Mouse (Mus musculus) MEL (cell line): ENCODE measurements around the gene Ddost. TPM values are rescaled to one million over a fixed set of nuclear protein-coding genes. Genes with fewer than 3 reads are reported as not detected.

Experiments used
- DNase-seq: peaks from one replicate; pipeline ENCODE4 v3.0.0; 2011; ENCODE audit warnings: low read depth, low spot score
- H3K27ac ChIP-seq: 2 replicates; pipeline ENCODE4 v1.5.1; 2012; ENCODE audit warnings: low read depth, mild to moderate bottlenecking, control low read depth, low read length, moderate library complexity; ENCODE audit not compliant: control insufficient read depth
- H3K27me3 ChIP-seq, 2 experiments: fragments of 150-350 bp in 1 of 2; sonication (generic) in 1 of 2; 2 replicates each; pipeline ENCODE4 v1.6.1; 2012; ENCODE audit warnings: low read length in 2 of 2, mild to moderate bottlenecking in 2 of 2, improper control_type of control experiment in 1 of 2, moderate library complexity in 1 of 2; ENCODE audit not compliant: insufficient read depth in 2 of 2, control insufficient read depth in 1 of 2
- H3K36me3 ChIP-seq, 2 experiments: 2 replicates each; pipeline ENCODE4 v1.6.1; 2012 to 2014; ENCODE audit warnings: low read length in 2 of 2, improper control_type of control experiment in 1 of 2, inconsistent platforms in 1 of 2, mild to moderate bottlenecking in 1 of 2; ENCODE audit not compliant: insufficient read depth in 2 of 2, control insufficient read depth in 1 of 2
- H3K4me1 ChIP-seq, 2 experiments: fragments of 150-350 bp in 1 of 2; sonication (generic) in 1 of 2; 2 replicates each; pipeline ENCODE4 v1.6.1; 2012; ENCODE audit warnings: low read length in 2 of 2, improper control_type of control experiment in 1 of 2, mild to moderate bottlenecking in 1 of 2; ENCODE audit not compliant: insufficient read depth in 2 of 2, control insufficient read depth in 1 of 2
- H3K4me3 ChIP-seq, 2 experiments: fragments of 150-350 bp in 1 of 2; sonication (generic) in 1 of 2; 2 replicates each; pipeline ENCODE4 v1.5.1; 2012; ENCODE audit warnings: low read depth in 2 of 2, low read length in 2 of 2, mild to moderate bottlenecking in 2 of 2, moderate library complexity in 2 of 2, control low read depth in 1 of 2, improper control_type of control experiment in 1 of 2; ENCODE audit not compliant: control insufficient read depth in 1 of 2, insufficient read depth in 1 of 2
- H3K79me2 ChIP-seq: 2 replicates; pipeline ENCODE4 v1.6.1; 2012; ENCODE audit warnings: mild to moderate bottlenecking, low read length, moderate library complexity; ENCODE audit not compliant: control insufficient read depth, poor library complexity, insufficient read depth
- H3K9ac ChIP-seq: 2 replicates; pipeline ENCODE4 v1.6.1; 2012; ENCODE audit warnings: low read depth, mild to moderate bottlenecking, control low read depth, low read length, moderate library complexity; ENCODE audit not compliant: control insufficient read depth, poor library complexity, severe bottlenecking
- H3K9me3 ChIP-seq: fragments of 150-350 bp; sonication (generic); replicated peaks from 2 replicates; pipeline ENCODE4 v1.6.1; 2012; ENCODE audit warnings: mild to moderate bottlenecking, low read length, improper control_type of control experiment, moderate library complexity; ENCODE audit not compliant: insufficient read depth
- CTCF ChIP-seq, 3 experiments: IDR thresholded peaks in 2 of 3; conservative IDR thresholded peaks in 1 of 3; 2 replicates each; pipeline ENCODE4 v1.5.1; 2011 to 2012; ENCODE audit warnings: low read length in 3 of 3, low read depth in 2 of 3, mild to moderate bottlenecking in 2 of 3, improper control_type of control experiment in 1 of 3, inconsistent platforms in 1 of 3, mixed read lengths in 1 of 3, moderate library complexity in 1 of 3; ENCODE audit not compliant: control insufficient read depth in 1 of 3, insufficient read depth in 1 of 3, poor library complexity in 1 of 3, severe bottlenecking in 1 of 3
- HCFC1 ChIP-seq: IDR thresholded peaks from 2 replicates; pipeline ENCODE4 v1.6.1; 2012; ENCODE audit warnings: low read depth, mild to moderate bottlenecking, inconsistent platforms, low read length, improper control_type of control experiment, moderate library complexity
- JUND ChIP-seq: IDR thresholded peaks from 2 replicates; pipeline ENCODE4 v1.6.1; 2011; ENCODE audit warnings: low read depth, mild to moderate bottlenecking, improper control_type of control experiment, low read length
- KAT2A ChIP-seq: conservative IDR thresholded peaks from 2 replicates; pipeline ENCODE4 v1.6.1; 2012; ENCODE audit warnings: low read depth, low read length, improper control_type of control experiment, inconsistent platforms
- MAFK ChIP-seq: IDR thresholded peaks from 2 replicates; pipeline ENCODE4 v1.6.1; 2011; ENCODE audit warnings: low read depth, mild to moderate bottlenecking, low read length, improper control_type of control experiment, borderline replicate concordance
- MXI1 ChIP-seq: IDR thresholded peaks from 2 replicates; pipeline ENCODE4 v1.6.1; 2011; ENCODE audit warnings: mild to moderate bottlenecking, low read depth, low read length, improper control_type of control experiment
- RAD21 ChIP-seq: IDR thresholded peaks from 2 replicates; pipeline ENCODE4 v1.6.1; 2011; ENCODE audit warnings: mild to moderate bottlenecking, low read depth, low read length, improper control_type of control experiment
- SIN3A ChIP-seq: IDR thresholded peaks from 2 replicates; pipeline ENCODE4 v1.6.1; 2012; ENCODE audit warnings: low read length, improper control_type of control experiment, inconsistent platforms
- SMC3 ChIP-seq: IDR thresholded peaks from 2 replicates; pipeline ENCODE4 v1.6.1; 2011; ENCODE audit warnings: low read depth, low read length, improper control_type of control experiment
- TAL1 ChIP-seq: IDR thresholded peaks from 2 replicates; pipeline ENCODE4 v1.6.1; 2012; ENCODE audit warnings: mild to moderate bottlenecking, inconsistent platforms, low read length, moderate library complexity, mixed read lengths
- TBP ChIP-seq: IDR thresholded peaks from 2 replicates; pipeline ENCODE4 v1.8.0; 2011; ENCODE audit warnings: low read depth, low read length, improper control_type of control experiment
- ZC3H11A ChIP-seq: IDR thresholded peaks from 2 replicates; pipeline ENCODE4 v1.6.1; 2012; ENCODE audit warnings: low read depth, mild to moderate bottlenecking, inconsistent platforms, low read length, improper control_type of control experiment
- ZMIZ1 ChIP-seq: IDR thresholded peaks from 2 replicates; pipeline ENCODE4 v1.6.1; 2012; ENCODE audit warnings: low read depth, mild to moderate bottlenecking, inconsistent platforms, low read length, improper control_type of control experiment, moderate library complexity
- ZNF384 ChIP-seq: IDR thresholded peaks from 2 replicates; pipeline ENCODE4 v1.6.1; 2012; ENCODE audit warnings: low read depth, mild to moderate bottlenecking, inconsistent platforms, low read length, improper control_type of control experiment
- polyA plus RNA-seq, 2 experiments: library from polyadenylated mRNA; stranded (reverse) in 1 of 2; unstranded in 1 of 2; fragments of >175 nt in 1 of 2; fragments of >200 nt in 1 of 2; gene quantifications; 2 replicates each; pipeline versions ENCODE4 v1.2.1 to v1.2.4; 2012; ENCODE audit warnings: low replicate concordance in 2 of 2, low read depth in 1 of 2; ENCODE audit not compliant: insufficient read length in 2 of 2, insufficient read depth in 1 of 2, missing spikeins in 1 of 2
- total RNA-seq: library from RNA; depleted of rRNA; stranded (reverse); fragments of 300-350 nt; gene quantifications from 2 replicates; pipeline ENCODE4 v1.2.3, GENCODE M21; 2012

The Ddost gene
- total and polyA plus RNA-seq, 3 experiments = 68.9 to 402 (median 283) TPM

DNA sequence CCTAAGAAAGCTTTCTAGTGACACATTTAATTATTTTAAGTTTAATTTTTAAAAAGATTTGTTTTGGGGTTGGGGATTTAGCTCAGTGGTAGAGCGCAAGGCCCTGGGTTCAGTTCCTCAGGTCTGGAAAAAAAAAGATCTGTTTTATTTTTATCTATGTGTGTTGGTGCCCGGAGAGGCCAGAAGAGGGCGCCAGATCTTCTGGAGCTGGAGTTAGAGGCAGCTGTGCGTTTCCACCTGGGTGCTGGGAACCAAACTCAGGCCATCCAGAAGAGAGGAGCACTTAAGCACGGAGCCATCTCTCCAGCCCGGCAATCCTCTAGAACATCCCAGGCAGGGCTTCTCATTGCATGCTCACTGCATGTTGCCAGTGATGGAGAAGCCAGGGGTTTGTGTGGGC, 11.8 kb downstream of the Ddost start:
- Histone ChIP-seq H3K27ac (no peak overlapping the region), H3K4me3 (no peak overlapping the region), H3K27me3 (no peaks in the 10 kb centered on the region), H3K9me3 (no peaks in the 10 kb centered on the region), H3K79me2 (no peaks in the 10 kb centered on the region), H3K36me3 (peaks cover 0 to 3% of the 10 kb centered on the region in 2 experiments; a peak in 1 of 4 replicates), H3K4me1 (no peaks in the 10 kb centered on the region), H3K9ac (no peak overlapping the region)
- DNase-seq = peak; percentile 39
- peak; percentile 16 to 63 (median 45); a peak in 4 of 6 replicates for TF ChIP-seq CTCF (IDR thresholded peaks at IDR 0.05 in 2 of 3, conservative IDR thresholded peaks at IDR 0.05 in 1 of 3; ENCODE audit: control insufficient read depth in 1 of 3, insufficient read depth in 1 of 3, low read depth in 2 of 3, low read length in 3 of 3, poor library complexity in 1 of 3, severe bottlenecking in 1 of 3)
- peak; percentile 86 for TF ChIP-seq ZNF384
- no peak for TF ChIP-seq TAL1
- TF ChIP-seq KAT2A = no peak

DNA sequence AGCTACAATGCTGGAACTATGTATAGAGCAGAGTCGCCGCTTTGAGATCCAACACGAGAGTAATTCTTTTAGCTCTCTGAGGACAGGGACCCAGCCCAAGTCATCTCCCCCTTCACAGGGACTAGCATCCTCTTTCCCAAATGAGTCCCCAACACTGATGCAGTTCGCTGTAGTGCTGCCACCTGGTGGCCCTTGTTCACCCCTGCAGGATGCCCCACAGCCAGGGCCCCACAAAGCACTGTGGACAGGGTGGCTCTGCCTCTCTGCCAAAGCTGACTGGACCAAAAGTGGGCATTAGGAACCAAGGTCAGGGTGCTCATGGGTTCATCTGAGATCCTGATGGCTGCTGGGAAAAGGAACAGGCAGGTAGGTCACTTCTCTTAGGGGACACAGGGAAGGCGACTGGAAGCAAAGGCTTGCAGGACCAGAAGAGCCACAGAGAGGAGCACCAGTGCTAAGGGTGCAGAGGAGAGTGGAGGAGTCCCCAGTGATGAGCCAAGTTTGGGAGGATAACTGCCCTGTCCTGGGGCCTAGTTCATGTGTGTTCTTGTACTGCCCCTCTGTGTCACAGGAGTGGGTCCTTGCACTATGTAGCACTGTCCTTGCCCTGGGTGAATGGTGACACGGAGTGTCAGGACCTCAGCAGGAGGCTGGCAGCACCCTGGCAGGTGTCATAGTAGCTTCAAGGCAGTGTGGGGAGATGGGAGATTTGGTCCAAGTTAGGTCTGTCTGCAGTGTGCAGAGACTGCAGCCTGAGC, 14.2 kb downstream of the Ddost start:
- H3K9me3 ChIP-seq = no peaks in the 10 kb centered on the region
- no peak overlapping the region for H3K9ac ChIP-seq
- H3K4me3 ChIP-seq = no peak overlapping the region
- H3K27ac ChIP-seq = no peak overlapping the region
- H3K36me3 ChIP-seq = no peaks in the 10 kb centered on the region
- H3K79me2 ChIP-seq = no peaks in the 10 kb centered on the region
- peak; percentile 70 for DNase-seq
- no peaks in the 10 kb centered on the region for H3K27me3 ChIP-seq
- TF ChIP-seq SMC3 = peak; percentile 78
- TF ChIP-seq CTCF (IDR thresholded peaks at IDR 0.05 in 2 of 3, conservative IDR thresholded peaks at IDR 0.05 in 1 of 3; ENCODE audit: control insufficient read depth in 1 of 3, insufficient read depth in 1 of 3, low read depth in 2 of 3, low read length in 3 of 3, poor library complexity in 1 of 3, severe bottlenecking in 1 of 3) = peak; percentile 78 to 93 (median 83)
- TF ChIP-seq RAD21 = peak; percentile 38
- no peak for TF ChIP-seq MAFK
- H3K4me1 ChIP-seq = no peaks in the 10 kb centered on the region

DNA sequence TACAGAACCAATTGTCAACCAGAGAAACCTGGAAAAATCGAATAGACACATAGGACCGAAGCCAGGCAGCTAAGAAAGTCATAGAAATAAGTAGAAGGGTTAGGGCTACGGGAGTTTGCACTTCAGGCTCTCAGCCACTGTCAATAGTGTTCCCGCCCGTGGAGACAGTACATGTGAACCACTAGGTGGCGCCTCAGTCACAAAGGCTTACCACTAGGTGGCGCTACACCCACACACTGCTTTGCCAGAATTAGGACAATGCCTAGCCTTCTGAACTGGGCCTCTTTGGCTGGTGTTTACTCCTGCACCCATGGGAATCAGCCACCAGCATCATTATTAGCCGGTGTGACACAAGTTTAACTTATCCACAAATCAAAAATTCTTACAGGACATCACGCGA, 15.0 kb downstream of the Ddost start:
- Histone ChIP-seq H3K4me1 (no peaks in the 10 kb centered on the region), H3K27me3 (no peaks in the 10 kb centered on the region), H3K9ac (no peak overlapping the region), H3K27ac (no peak overlapping the region), H3K4me3 (no peak overlapping the region), H3K36me3 (no peaks in the 10 kb centered on the region), H3K79me2 (no peaks in the 10 kb centered on the region), H3K9me3 (no peaks in the 10 kb centered on the region)
- TF ChIP-seq SIN3A (peak; percentile 50; the same call in 1 of the 2 replicates), ZC3H11A (peak; percentile 73), ZNF384 (0 out of 2 replicates have a peak, but pooled peaks have one; percentile 22), JUND (0 out of 2 replicates have a peak, but pooled peaks have one; percentile 37), TBP (0 out of 2 replicates have a peak, but pooled peaks have one; percentile 33), MXI1 (no peak), HCFC1 (0 out of 2 replicates have a peak, but pooled peaks have one; percentile 20), CTCF (IDR thresholded peaks at IDR 0.05 in 2 of 3, conservative IDR thresholded peaks at IDR 0.05 in 1 of 3; ENCODE audit: control insufficient read depth in 1 of 3, insufficient read depth in 1 of 3, low read depth in 2 of 3, low read length in 3 of 3, poor library complexity in 1 of 3, severe bottlenecking in 1 of 3) (peak in 2 of 3 experiments; percentile 99; a peak in 5 of 6 replicates), RAD21 (peak; percentile 84), ZMIZ1 (no peak), SMC3 (peak; percentile 95)
- peak; percentile 86 for DNase-seq
